Mouse (Mus musculus) adrenal gland, postnatal 25 days (tissue): Measurements from ENCODE around the gene Ralb. TPM values are rescaled to one million over a fixed set of nuclear protein-coding genes. Genes with fewer than 3 reads are reported as not detected.
A peak's percentile ranks its signal among the peaks of the same experiment; 100 is the strongest.

Experiments used
- DNase-seq: peaks from one replicate; pipeline ENCODE4 v3.0.0; 2021; ENCODE audit warnings: mixed read lengths
- long read RNA-seq: library from polyadenylated mRNA; stranded (forward); transcript quantifications from one replicate; pipeline ENCODE4 v2.0.0, GENCODE M21; 2021
- total RNA-seq: library from RNA; stranded (reverse); gene quantifications from 2 replicates; pipeline ENCODE4 v1.2.3, GENCODE M21; 2021

Gene Ralb
- 66.4 and 76.2 TPM in 2 replicates for total RNA-seq
- long read RNA-seq, transcript Ralb-201 (5 exons, 2,289 nt), result major isoform, 123 of 138 reads
- long read RNA-seq, partial matches to known transcripts, result 4 of 138 reads
- long read RNA-seq, other reads (novel, unspliced or antisense), result 10 of 138 reads

- peak; percentile 94 for DNase-seq
These were observed at the start of gene Ralb for GRCm38 (mm10) chr1:119504260-119505062. Gene Ralb (minus strand): TSS chr1:119504794.

GRCm38 (mm10) chr1:119551651-119552050, 47.1 kb upstream of the Ralb start:
- no peak for DNase-seq

- DNase-seq, result no peak
These were observed 45.5 kb upstream of the Ralb start for GRCm38 (mm10) chr1:119550064-119550463.

- no peak for DNase-seq
These were observed 44.7 kb upstream of the Ralb start for GRCm38 (mm10) chr1:119549327-119549689.

- peak; percentile 80 for DNase-seq
These were observed 44.2 kb upstream of the Ralb start for GRCm38 (mm10) chr1:119548668-119549326.

- DNase-seq, result no peak
These were observed 41.9 kb upstream of the Ralb start for GRCm38 (mm10) chr1:119546490-119546889.

GRCm38 (mm10) chr1:119545671-119546070, 41.1 kb upstream of the Ralb start:
- DNase-seq, result no peak

GRCm38 (mm10) chr1:119545164-119545563, 40.6 kb upstream of the Ralb start:
- no peak for DNase-seq

- DNase-seq, result no peak
These were observed 40.1 kb upstream of the Ralb start for GRCm38 (mm10) chr1:119544611-119545155.

GRCm38 (mm10) chr1:119543316-119543715, 38.7 kb upstream of the Ralb start:
- no peak for DNase-seq

- DNase-seq, result no peak
These were observed 37.0 kb upstream of the Ralb start for GRCm38 (mm10) chr1:119541570-119541969.

GRCm38 (mm10) chr1:119540836-119541557, 36.4 kb upstream of the Ralb start:
- no peak for DNase-seq

- DNase-seq, result no peak
These were observed 34.7 kb upstream of the Ralb start for GRCm38 (mm10) chr1:119539252-119539651.

- DNase-seq, result no peak
These were observed 33.1 kb upstream of the Ralb start for GRCm38 (mm10) chr1:119537651-119538050.

GRCm38 (mm10) chr1:119536122-119536521, 31.5 kb upstream of the Ralb start:
- DNase-seq, result no peak

GRCm38 (mm10) chr1:119534341-119534740, 29.7 kb upstream of the Ralb start:
- no peak for DNase-seq

- DNase-seq, result no peak
These were observed 28.7 kb upstream of the Ralb start for GRCm38 (mm10) chr1:119533093-119533805.

GRCm38 (mm10) chr1:119532165-119532564, 27.6 kb upstream of the Ralb start:
- DNase-seq, result no peak

- DNase-seq, result no peak
These were observed 26.3 kb upstream of the Ralb start for GRCm38 (mm10) chr1:119530941-119531340.

- peak; percentile 96 for DNase-seq
These were observed 21.3 kb upstream of the Ralb start, which contains the start of gene Tmem185b for GRCm38 (mm10) chr1:119525689-119526591. Gene Tmem185b (plus strand): TSS chr1:119526160.

- no peak for DNase-seq
These were observed 20.4 kb upstream of the Ralb start for GRCm38 (mm10) chr1:119525004-119525444.
